In the genomic region with DNA sequence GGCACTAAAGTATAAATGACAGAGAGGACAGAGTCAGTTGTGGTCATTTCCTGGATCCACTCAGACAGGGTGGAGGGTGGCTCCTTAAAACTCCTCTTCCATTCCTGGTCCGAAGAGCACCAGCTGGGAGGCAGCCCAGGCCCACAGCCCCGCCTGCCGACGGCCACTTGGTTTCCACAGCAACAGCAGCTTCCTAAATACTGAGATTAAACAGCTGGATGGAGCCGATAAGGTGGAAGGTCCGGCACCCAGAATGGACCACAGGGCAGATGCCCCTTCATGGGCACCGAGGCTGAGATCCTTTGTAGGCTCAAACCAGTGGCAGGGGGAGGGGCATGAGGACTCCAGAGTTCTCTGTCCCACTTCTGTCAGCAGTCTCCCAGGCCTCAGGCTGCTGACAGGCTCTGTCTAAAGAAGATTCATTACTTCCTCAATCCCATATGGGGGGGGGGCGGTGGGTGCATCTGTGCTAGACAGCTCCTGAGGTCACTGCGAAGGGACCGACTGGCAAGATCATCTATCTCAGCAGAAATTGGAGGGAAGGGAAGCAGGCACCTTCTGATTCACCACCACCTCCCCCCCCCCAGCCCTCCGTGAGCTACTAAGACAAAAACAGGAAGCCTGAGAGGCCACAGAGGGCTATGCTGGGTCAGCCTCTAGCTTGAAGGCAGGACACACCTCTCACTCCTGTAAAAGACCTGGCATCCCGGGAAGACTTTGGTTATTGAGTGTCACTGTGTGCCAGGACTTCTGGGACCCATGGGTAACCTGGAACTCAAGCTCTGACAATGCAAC, we compare ENCODE assay signal across 8 mouse cellular contexts. TPM values are rescaled to one million over a fixed set of nuclear protein-coding genes. Genes with fewer than 3 reads are reported as not detected.
DNase-seq lines count a peak whose midpoint lies in the region; ATAC-seq and TF ChIP-seq lines count a peak whose summit lies in the region.

No protein-coding gene starts in this region.

- peak; percentile 24; the same call in 1 of the 2 replicates for TF ChIP-seq EP300 in liver, postnatal 0 days (IDR thresholded peaks at IDR 0.05; ENCODE audit: low read depth)

- no peak overlapping the region for H3K9ac ChIP-seq in intestine, postnatal 0 days (ENCODE audit: low read depth, low read length)
- no peak overlapping the region for H3K9ac ChIP-seq in liver, postnatal 0 days (replicated peaks)

- H3K36me3 ChIP-seq in intestine, postnatal 0 days (ENCODE audit: control insufficient read depth, insufficient read depth), result no peaks in the 10 kb centered on the region
- H3K36me3 ChIP-seq in liver, postnatal 0 days (replicated peaks; ENCODE audit: insufficient read depth, low read length), result no peaks in the 10 kb centered on the region

- no peak overlapping the region for H3K27ac ChIP-seq in intestine, postnatal 0 days (ENCODE audit: low read depth, low read length)
- peak overlapping the region; percentile 52 for H3K27ac ChIP-seq in liver, postnatal 0 days (ENCODE audit: low read depth)

- H3K4me3 ChIP-seq in intestine, postnatal 0 days (ENCODE audit: low read depth, low read length), result no peak overlapping the region
- H3K4me3 ChIP-seq in liver, postnatal 0 days (ENCODE audit: low read depth, low read length), result no peak overlapping the region

- H3K9me3 ChIP-seq in intestine, postnatal 0 days (ENCODE audit: control insufficient read depth), result no peaks in the 10 kb centered on the region
- no peaks in the 10 kb centered on the region for H3K9me3 ChIP-seq in liver, postnatal 0 days (ENCODE audit: low read length)

- DNase-seq in heart, adult 8-10 months (ENCODE audit: low spot score), result peak; percentile 27
- DNase-seq in liver, postnatal 0 days, result peak; percentile 60
- peak; percentile 66 for DNase-seq in neural tube, embryonic 10.5 days (ENCODE audit: extremely low spot score, low spot score)
- DNase-seq in ovary, postnatal 36 days (ENCODE audit: low spot score), result no peak
- DNase-seq in urinary bladder, adult 2 months (ENCODE audit: low spot score), result no peak

- peak; percentile 87 for ATAC-seq in CD4-positive, CD25-positive, alpha-beta regulatory T cell, adult 4 months
- ATAC-seq in activated CD4-positive, CD25-positive, alpha-beta regulatory T cell, adult 4 months, result peak; percentile 80
- ATAC-seq in intestine, postnatal 0 days, result no peak
- peak; percentile 82 for ATAC-seq in liver, postnatal 0 days

- WGBS in intestine, postnatal 0 days, result 23% methylated on average over 12 of the region's 12 CpGs
- WGBS in liver, postnatal 0 days (ENCODE audit: insufficient replicate concordance), result 13% methylated on average over 12 of the region's 12 CpGs

- H3K4me2 ChIP-seq in intestine, postnatal 0 days (replicated peaks; ENCODE audit: low read depth), result peak overlapping the region; percentile 37; the same call in 1 of the 2 replicates
- peak overlapping the region; percentile 33 for H3K4me2 ChIP-seq in liver, postnatal 0 days (ENCODE audit: low read depth, low read length)

- TF ChIP-seq CTCF in intestine, postnatal 0 days (IDR thresholded peaks at IDR 0.05; ENCODE audit: low read depth), result 0 out of 2 replicates have a peak, but pooled peaks have one; percentile 27
- TF ChIP-seq CTCF in liver, postnatal 0 days (IDR thresholded peaks at IDR 0.05; ENCODE audit: low read depth), result no peak; the same call in 1 of the 2 replicates

- peaks cover 12% of the 10 kb centered on the region for H3K4me1 ChIP-seq in intestine, postnatal 0 days (replicated peaks; ENCODE audit: control insufficient read depth, insufficient read depth, low read length)
- H3K4me1 ChIP-seq in liver, postnatal 0 days (ENCODE audit: insufficient read depth), result 0 out of 2 replicates have a peak, but pooled peaks cover 5% of the 10 kb centered on the region

- 0 out of 2 replicates have a peak, but pooled peaks cover 2% of the 10 kb centered on the region for H3K27me3 ChIP-seq in intestine, postnatal 0 days (replicated peaks; ENCODE audit: control insufficient read depth, insufficient read depth, low read length)
- no peaks in the 10 kb centered on the region for H3K27me3 ChIP-seq in liver, postnatal 0 days (ENCODE audit: insufficient read depth, low read length)

RNA-seq across cellular contexts. Expression of gene Abcc3, which starts 6.6 kb away (rescaled TPM):
- polyA plus RNA-seq in CD4-positive, CD25-positive, alpha-beta regulatory T cell, adult 4 months (2017; shearing (Covaris generic)), result 1 to 10 TPM in 1 of 2 experiments, under 1 TPM in 1; 0.67 to 2.8 TPM
- polyA plus RNA-seq in activated CD4-positive, CD25-positive, alpha-beta regulatory T cell, adult 4 months (2017; shearing (Covaris generic)), result under 1 TPM; 0.45 to 0.79 TPM
- total RNA-seq in heart, adult 8-10 months (2022), result 1 to 10 TPM in 3 of 4 experiments, under 1 TPM in 1; 0.91 to 2.3 (median 1.7) TPM
- 3.2 and 3.9 TPM in 2 replicates for polyA plus RNA-seq in intestine, postnatal 0 days (2015; fragmentation: Nextera tagmentation; extraction: Ambion mirVana)
- polyA plus RNA-seq in liver, postnatal 0 days (2015; fragmentation: Nextera tagmentation; extraction: Ambion mirVana), result 6.7 and 8.3 TPM in 2 replicates
- 84.7 and 95.3 TPM in 2 replicates for polyA plus RNA-seq in urinary bladder, adult 2 months (2012; rRNA removed)

RNA-seq across cellular contexts. Expression of gene Ankrd40, which starts 58.4 kb away (rescaled TPM):
- polyA plus RNA-seq in CD4-positive, CD25-positive, alpha-beta regulatory T cell, adult 4 months (2017; shearing (Covaris generic)), result 10 to 100 TPM; 14.1 to 14.8 TPM
- polyA plus RNA-seq in activated CD4-positive, CD25-positive, alpha-beta regulatory T cell, adult 4 months (2017; shearing (Covaris generic)), result 10 to 100 TPM; 11.8 to 13.2 TPM
- 100 to 1,000 TPM; 255 to 327 (median 301) TPM for total RNA-seq in heart, adult 8-10 months (2022)
- 18.0 and 19.6 TPM in 2 replicates for polyA plus RNA-seq in intestine, postnatal 0 days (2015; fragmentation: Nextera tagmentation; extraction: Ambion mirVana)
- 8.5 and 9.5 TPM in 2 replicates for polyA plus RNA-seq in liver, postnatal 0 days (2015; fragmentation: Nextera tagmentation; extraction: Ambion mirVana)
- polyA plus RNA-seq in urinary bladder, adult 2 months (2012; rRNA removed), result 65.6 and 75.4 TPM in 2 replicates

Comparison
In these comparisons a context has a peak if more than half of its experiments do, and no peak if none do; other contexts are left out.
1. DNase-seq: peak in heart, adult 8-10 months (single experiment), liver, postnatal 0 days (single experiment) and neural tube, embryonic 10.5 days (single experiment); none in ovary, postnatal 36 days (single experiment) and urinary bladder, adult 2 months (single experiment).